Mouse (Mus musculus): ENCODE results near the gene Hapln2.

Hapln2 gene

DNA sequence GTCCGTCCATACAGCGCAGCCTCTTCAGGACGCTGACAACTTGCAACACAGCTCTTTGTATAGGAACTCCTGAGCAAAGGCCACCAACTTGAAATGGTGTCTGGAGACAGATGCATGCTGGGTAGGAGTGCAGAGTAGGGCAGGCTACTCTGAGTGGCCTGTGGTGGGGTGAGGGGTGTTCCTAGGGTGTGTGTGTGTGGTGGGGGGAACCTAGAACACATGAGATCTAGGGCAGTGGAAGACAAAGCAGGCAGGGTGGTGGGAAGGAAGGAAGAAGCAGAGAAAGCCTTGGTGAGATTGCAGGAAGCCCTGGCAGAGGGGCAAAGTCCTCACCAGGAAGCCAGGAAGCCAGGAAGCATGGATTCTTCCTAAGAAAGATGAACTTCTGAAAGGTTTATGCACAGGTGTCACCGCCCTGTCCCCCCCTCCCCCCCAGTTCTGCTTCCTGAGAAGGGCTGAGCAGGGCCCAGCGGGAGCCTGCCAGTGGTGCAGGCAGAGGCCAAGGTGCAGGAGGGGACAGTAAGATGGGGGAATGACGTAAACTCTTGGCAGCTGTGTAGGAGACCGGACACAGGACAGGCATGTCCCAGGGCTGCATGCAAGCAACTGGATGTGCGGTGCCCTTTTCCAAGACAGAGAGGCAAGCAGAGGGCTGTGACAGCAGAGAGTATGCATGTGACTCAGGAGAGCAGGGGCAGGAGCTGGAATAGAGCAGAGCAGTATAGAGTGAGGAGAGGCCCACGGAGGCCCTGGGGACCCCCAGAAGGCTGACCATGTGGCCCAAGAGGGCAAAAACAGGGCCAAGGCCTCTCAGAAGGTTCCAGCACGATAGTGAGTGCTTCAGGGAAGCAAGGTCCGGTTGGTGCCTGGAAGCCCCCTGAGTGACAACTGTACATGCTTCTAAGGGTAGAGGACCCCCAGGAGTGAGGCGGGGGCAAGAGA lies 45.2 kb downstream of the Hapln2 start:
- in situ Hi-C loops (cut with MboI, MseI) = no loop called here

DNA sequence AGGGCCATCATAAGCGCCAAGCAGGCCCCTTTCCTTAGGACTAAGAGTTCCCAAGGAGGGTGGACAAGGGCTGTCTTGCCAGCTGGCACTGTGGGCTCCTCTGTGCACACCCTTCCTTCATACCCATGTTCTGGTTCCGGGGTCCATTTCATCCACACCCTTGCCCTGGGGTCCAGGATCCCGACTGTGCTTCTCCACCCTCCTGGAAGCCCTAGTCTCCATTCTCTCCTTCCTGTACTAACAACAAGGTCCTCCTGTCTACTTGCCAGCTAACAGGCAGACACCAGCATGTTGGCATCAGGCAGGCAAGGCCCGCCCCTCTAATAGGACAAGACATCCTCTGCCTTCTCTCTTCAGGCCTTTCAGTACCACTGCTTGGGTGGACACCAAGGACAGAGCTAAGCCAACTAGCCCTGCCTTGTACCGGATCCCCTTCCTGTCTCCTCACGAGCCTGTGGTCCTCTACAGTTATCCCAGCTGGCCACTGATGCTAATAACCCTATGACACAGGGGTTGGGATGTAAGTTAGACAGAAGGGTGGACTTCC lies 46.1 kb downstream of the Hapln2 start:
- in situ Hi-C loops (cut with MboI, MseI) = no loop called here

DNA sequence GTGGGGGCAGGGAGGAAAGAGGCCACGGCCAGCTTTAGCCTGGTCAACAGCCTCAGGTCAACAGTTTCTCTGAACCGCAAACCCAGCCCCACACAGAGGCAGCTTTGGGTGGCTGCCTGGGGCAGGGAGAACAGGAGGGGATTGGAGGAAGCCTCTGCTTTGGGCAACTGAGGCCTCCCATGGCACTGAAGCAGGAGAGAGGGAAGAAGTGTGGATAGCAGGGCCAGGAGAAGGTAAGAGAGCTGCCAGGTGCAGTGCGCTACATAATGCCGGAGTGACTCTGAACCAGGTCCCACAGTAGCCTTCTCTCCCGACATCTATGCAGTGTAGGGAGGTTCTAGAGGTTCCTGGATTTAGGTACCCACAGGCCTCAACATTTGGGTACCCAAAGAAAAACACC lies 46.7 kb downstream of the Hapln2 start:
- in situ Hi-C loops (cut with MboI, MseI) = no loop called here

DNA sequence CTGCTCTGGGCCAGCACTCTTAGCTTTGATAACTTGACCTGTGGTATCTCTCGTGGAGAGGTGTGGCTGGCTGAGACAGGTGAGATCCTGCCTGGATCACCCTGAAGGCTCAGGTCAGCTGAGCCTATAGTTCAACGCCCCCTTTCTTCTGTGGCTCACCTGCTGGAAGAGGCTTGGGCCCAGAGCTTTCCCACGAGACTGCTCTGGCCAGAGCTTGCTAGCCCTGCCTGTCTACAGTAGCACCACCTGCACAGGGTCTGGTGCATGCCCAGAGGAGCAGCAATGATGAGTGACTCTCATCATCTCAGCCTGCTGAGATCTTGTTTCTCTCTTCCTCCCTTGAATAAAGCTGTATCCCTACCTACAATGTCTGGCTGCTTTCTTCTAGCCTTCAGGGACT lies 47.3 kb downstream of the Hapln2 start:
- in situ Hi-C loops (cut with MboI, MseI) = no loop called here

DNA sequence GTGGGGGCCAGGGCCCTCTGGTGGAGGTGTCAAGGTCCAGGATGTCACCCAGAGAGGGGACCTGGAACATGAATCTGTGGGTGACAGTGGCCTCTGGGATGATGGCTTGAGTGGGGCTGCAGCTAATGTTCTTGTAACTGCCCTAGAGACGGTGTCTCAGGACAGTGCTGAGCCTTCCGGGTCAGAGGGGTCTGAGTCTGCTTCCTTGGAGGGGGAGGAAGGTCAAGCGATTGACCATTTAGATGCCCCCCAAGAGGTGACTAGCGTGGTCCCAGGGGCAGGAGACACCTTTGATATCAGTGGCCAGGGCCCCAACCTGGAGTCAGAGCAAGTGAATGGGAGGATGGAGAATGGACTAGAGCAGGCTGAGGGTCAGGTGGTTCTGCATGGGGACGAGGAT lies 47.9 kb downstream of the Hapln2 start:
- in situ Hi-C loops (cut with MboI, MseI) = loop anchor here in 1 of 2 experiments (10.0 kb wide), 1 partner anchor 1325 kb away; no protein-coding TSS in a partner anchor

DNA sequence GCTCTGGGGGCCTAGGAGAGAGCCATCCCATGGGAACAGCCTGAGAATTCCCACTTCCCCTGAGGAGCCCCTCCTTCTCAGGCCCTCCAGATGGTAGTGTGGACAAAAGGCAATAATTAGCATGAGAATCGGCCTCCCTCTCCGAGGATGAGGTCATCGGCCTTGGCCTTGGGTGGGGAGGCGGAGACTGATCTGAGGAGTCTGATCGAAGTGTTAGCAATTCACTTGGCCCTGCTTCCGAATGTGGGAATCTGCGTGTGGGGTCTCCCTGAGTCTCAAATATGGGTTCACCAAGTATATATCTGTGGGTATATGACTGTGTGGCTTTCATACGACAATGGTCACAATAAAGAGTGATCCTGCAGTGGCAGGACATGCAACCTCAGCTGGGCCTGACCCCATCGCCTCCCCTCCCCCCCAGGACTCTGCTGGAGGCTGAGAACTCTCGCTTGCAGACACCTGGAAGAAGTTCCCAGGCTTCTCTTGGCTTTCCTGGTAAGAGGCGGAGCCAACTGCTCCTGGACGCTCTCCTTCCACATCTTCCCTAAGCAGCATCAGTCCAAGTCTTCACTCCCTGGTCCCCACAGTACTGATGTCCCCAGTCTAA lies 52.9 kb downstream of the Hapln2 start:
- in situ Hi-C loops (cut with MboI, MseI) = loop anchor here in 1 of 2 experiments (10.0 to 25.0 kb wide), 2 partner anchors 1320 to 1463 kb away; partner anchors contain the start of genes Pbxip1 and Pygo2

DNA sequence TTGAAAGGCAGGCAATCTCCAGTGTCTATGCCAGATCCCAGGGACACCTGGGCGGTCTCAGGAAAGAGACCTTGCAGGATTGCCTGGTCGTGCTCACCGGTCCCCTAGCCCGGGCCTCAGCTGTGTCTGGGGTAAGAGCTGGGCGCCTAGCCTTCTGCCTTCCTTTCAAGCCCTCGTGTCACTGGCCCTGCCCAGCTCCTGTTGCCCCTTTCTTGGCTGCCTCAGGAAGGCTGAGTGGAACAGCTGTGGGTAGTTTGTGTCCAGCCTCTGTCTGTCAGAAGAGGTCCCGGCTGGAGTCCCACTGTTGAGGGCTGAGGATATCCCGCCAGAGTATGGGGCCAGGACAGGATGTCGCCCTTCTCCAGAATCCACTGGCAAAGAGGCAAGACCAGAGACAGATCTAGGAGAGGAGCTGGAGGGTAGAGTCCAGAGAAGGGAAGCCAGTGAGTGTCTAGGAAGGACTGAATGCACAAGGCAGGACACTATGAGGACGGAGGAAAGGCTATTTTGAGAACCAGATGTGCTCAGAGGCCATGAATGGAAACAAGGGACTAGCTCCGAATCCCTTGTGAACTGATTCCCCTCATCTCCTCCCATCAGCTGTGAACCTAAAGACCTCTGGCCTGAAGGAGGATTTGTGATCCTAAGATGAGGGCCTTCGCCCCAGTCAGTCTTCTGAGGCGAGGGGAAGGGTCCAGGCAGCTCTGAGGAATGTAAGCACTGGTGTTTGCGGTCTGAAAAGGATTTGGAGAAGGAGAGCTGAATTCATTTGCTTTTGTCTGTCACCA lies 53.6 kb downstream of the Hapln2 start:
- in situ Hi-C loops (cut with MboI, MseI) = loop anchor here in 1 of 2 experiments (10.0 to 25.0 kb wide), 2 partner anchors 1319 to 1464 kb away; partner anchors contain the start of genes Pbxip1 and Pygo2

DNA sequence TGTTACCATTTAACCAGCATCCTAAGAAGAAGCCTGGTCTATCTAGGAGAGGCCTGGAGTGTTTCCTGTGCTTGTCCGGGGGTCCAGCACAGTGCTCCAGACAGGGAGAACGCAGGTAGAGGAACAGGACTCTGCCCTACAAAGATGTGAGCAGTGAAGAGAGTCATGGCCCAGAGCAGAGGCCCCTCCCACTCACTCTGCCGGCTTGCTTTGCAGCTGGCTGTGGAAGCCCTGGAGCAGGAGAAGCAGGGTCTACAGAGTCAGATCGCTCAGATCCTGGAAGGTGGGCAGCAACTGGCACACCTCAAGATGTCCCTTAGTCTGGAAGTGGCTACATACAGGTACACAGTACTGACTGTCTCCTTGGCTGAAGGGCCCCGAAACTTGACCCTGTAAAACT lies 54.6 kb downstream of the Hapln2 start:
- in situ Hi-C loops (cut with MboI, MseI) = loop anchor here in 1 of 2 experiments (10.0 to 25.0 kb wide), 2 partner anchors 1318 to 1465 kb away; partner anchors contain the start of genes Pbxip1 and Pygo2

DNA sequence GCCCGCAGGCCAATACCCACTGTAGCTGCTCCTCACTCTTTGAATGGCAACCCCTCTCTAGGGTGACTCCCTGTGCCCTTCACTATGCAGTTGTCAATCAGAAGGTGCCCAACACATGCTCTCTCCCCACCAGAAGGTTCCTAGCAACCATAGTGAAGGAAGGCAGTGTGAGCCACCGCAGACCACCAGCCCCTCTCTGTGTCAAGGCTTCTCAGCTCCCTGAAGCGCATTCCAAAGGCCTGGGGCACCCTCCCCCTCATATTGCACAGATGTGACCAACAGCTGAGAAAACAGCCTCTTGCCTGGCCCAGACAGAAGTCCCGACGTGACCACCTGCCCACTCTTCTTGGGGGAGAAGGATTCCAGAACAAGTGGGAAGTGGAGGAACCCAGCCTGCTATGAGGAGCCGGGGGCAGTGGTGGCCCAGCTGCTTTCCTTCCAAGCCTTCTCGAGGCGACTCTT lies 55.1 kb downstream of the Hapln2 start:
- in situ Hi-C loops (cut with MboI, MseI) = loop anchor here in 1 of 2 experiments (10.0 to 25.0 kb wide), 2 partner anchors 1317 to 1465 kb away; partner anchors contain the start of genes Pbxip1 and Pygo2

Measured in T-helper 17 cell (primary cell).